Mouse (Mus musculus): ENCODE results near the gene Vmn1r191. TPM values are rescaled to one million over a fixed set of nuclear protein-coding genes. Genes with fewer than 3 reads are reported as not detected.
"Not testable (repeated sequence)": the region's sequence is repeated elsewhere in the genome, so short reads cannot be mapped to it uniquely, and the experiment has no call there.

Gene Vmn1r191
- polyA plus RNA-seq (2012; rRNA removed) (not detected in 2 replicates), polyA plus RNA-seq (2014; fragmentation: Nextera tagmentation; extraction: Ambion mirVana) (not detected in 2 replicates)

- no peak within 1 kb of the TSS for H3K4me3 ChIP-seq (replicated peaks; ENCODE audit: low read length)
- H3K4me2 ChIP-seq (replicated peaks; ENCODE audit: low read depth, low read length, severe bottlenecking) = no peak within 1 kb of the TSS
- no peaks in the 10 kb centered on the region for H3K4me1 ChIP-seq (ENCODE audit: control insufficient read depth, insufficient read depth, low read length)
- H3K27ac ChIP-seq (replicated peaks; ENCODE audit: low read depth, low read length) = no peak within 1 kb of the TSS
- no peak for ATAC-seq (ENCODE audit: low FRiP score, low read depth)
- H3K36me3 ChIP-seq (ENCODE audit: control insufficient read depth, insufficient read depth, low read length) = no peaks in the 10 kb centered on the region
- no peak for TF ChIP-seq POLR2A (IDR thresholded peaks at IDR 0.05; ENCODE audit: borderline replicate concordance, extremely low read depth, insufficient read depth, insufficient read length)
- WGBS = 85% methylated on average over 1 of the region's 1 CpGs
- H3K9me3 ChIP-seq (ENCODE audit: control insufficient read depth, low read length) = no peaks in the 10 kb centered on the region
- H3K27me3 ChIP-seq (ENCODE audit: control insufficient read depth, insufficient read depth, low read length) = no peaks in the 10 kb centered on the region
- DNase-seq (ENCODE audit: low spot score) = no peak
- no peak within 1 kb of the TSS for H3K9ac ChIP-seq (ENCODE audit: low read depth, low read length, severe bottlenecking)
These were observed at the start of gene Vmn1r191 for GRCm38 (mm10) chr13:22183869-22184268. Gene Vmn1r191, minus strand, starts transcription at chr13:22183969.

- H3K27ac ChIP-seq (replicated peaks; ENCODE audit: low read depth, low read length); H3K4me3 ChIP-seq (replicated peaks; ENCODE audit: low read length); H3K9ac ChIP-seq (ENCODE audit: low read depth, low read length, severe bottlenecking); H3K9me3 ChIP-seq (ENCODE audit: control insufficient read depth, low read length); DNase-seq (ENCODE audit: low spot score); H3K4me2 ChIP-seq (replicated peaks; ENCODE audit: low read depth, low read length, severe bottlenecking); ATAC-seq (ENCODE audit: low FRiP score, low read depth); H3K4me1 ChIP-seq (ENCODE audit: control insufficient read depth, insufficient read depth, low read length); H3K36me3 ChIP-seq (ENCODE audit: control insufficient read depth, insufficient read depth, low read length); H3K27me3 ChIP-seq (ENCODE audit: control insufficient read depth, insufficient read depth, low read length): not testable (repeated sequence)
- WGBS = 59% methylated on average over 1 of the region's 1 CpGs
These were observed 39.3 kb upstream of the Vmn1r191 start, which contains the start of gene Vmn1r193 for GRCm38 (mm10) chr13:22223060-22223459. Gene Vmn1r193, minus strand, starts transcription at chr13:22223160.

GRCm38 (mm10) chr13:22192756-22193155 lies 9.0 kb upstream of the Vmn1r191 start:
- H3K4me1 ChIP-seq (ENCODE audit: control insufficient read depth, insufficient read depth, low read length); DNase-seq (ENCODE audit: low spot score); H3K27me3 ChIP-seq (ENCODE audit: control insufficient read depth, insufficient read depth, low read length); H3K9me3 ChIP-seq (ENCODE audit: control insufficient read depth, low read length); H3K4me2 ChIP-seq (replicated peaks; ENCODE audit: low read depth, low read length, severe bottlenecking); H3K9ac ChIP-seq (ENCODE audit: low read depth, low read length, severe bottlenecking); H3K27ac ChIP-seq (replicated peaks; ENCODE audit: low read depth, low read length); H3K36me3 ChIP-seq (ENCODE audit: control insufficient read depth, insufficient read depth, low read length); ATAC-seq (ENCODE audit: low FRiP score, low read depth); H3K4me3 ChIP-seq (replicated peaks; ENCODE audit: low read length): not testable (repeated sequence)
- WGBS = 80% methylated on average over 3 of the region's 3 CpGs

- ATAC-seq (ENCODE audit: low FRiP score, low read depth) (no peak), DNase-seq (ENCODE audit: low spot score) (no peak)
- Histone ChIP-seq H3K4me1 (ENCODE audit: control insufficient read depth, insufficient read depth, low read length) (no peaks in the 10 kb centered on the region), H3K9ac (ENCODE audit: low read depth, low read length, severe bottlenecking) (no peak within 1 kb of the TSS), H3K27ac (replicated peaks; ENCODE audit: low read depth, low read length) (no peak within 1 kb of the TSS), H3K4me2 (replicated peaks; ENCODE audit: low read depth, low read length, severe bottlenecking) (no peak within 1 kb of the TSS), H3K36me3 (ENCODE audit: control insufficient read depth, insufficient read depth, low read length) (no peaks in the 10 kb centered on the region), H3K4me3 (replicated peaks; ENCODE audit: low read length) (no peak within 1 kb of the TSS), H3K9me3 (ENCODE audit: control insufficient read depth, low read length) (no peaks in the 10 kb centered on the region), H3K27me3 (ENCODE audit: control insufficient read depth, insufficient read depth, low read length) (no peaks in the 10 kb centered on the region)
- TF ChIP-seq POLR2A (IDR thresholded peaks at IDR 0.05; ENCODE audit: borderline replicate concordance, extremely low read depth, insufficient read depth, insufficient read length) = no peak
These were observed 7.3 kb upstream of the Vmn1r191 start, which contains the start of gene Vmn1r192 for GRCm38 (mm10) chr13:22191041-22191440. Gene Vmn1r192, minus strand, starts transcription at chr13:22191141.

GRCm38 (mm10) chr13:22190385-22190784 lies 6.6 kb upstream of the Vmn1r191 start:
- WGBS = 69% methylated on average over 2 of the region's 2 CpGs
- no peak for DNase-seq (ENCODE audit: low spot score)

GRCm38 (mm10) chr13:22189313-22189712 lies 5.5 kb upstream of the Vmn1r191 start:
- Histone ChIP-seq H3K36me3 (ENCODE audit: control insufficient read depth, insufficient read depth, low read length) (no peaks in the 10 kb centered on the region), H3K4me1 (ENCODE audit: control insufficient read depth, insufficient read depth, low read length) (no peaks in the 10 kb centered on the region), H3K9ac (ENCODE audit: low read depth, low read length, severe bottlenecking) (no peak overlapping the region), H3K27me3 (ENCODE audit: control insufficient read depth, insufficient read depth, low read length) (no peaks in the 10 kb centered on the region), H3K4me2 (replicated peaks; ENCODE audit: low read depth, low read length, severe bottlenecking) (no peak overlapping the region), H3K4me3 (replicated peaks; ENCODE audit: low read length) (no peak overlapping the region), H3K9me3 (ENCODE audit: control insufficient read depth, low read length) (no peaks in the 10 kb centered on the region), H3K27ac (replicated peaks; ENCODE audit: low read depth, low read length) (no peak overlapping the region)
- no peak for TF ChIP-seq POLR2A (IDR thresholded peaks at IDR 0.05; ENCODE audit: borderline replicate concordance, extremely low read depth, insufficient read depth, insufficient read length)
- 90% methylated on average over 2 of the region's 2 CpGs for WGBS
- DNase-seq (ENCODE audit: low spot score) (no peak), ATAC-seq (ENCODE audit: low FRiP score, low read depth) (no peak)

More at GRCm38 (mm10) chr13:22190385-22190784, 6.6 kb upstream of the Vmn1r191 start:
- ATAC-seq (ENCODE audit: low FRiP score, low read depth) = no peak
- H3K4me2 ChIP-seq (replicated peaks; ENCODE audit: low read depth, low read length, severe bottlenecking) = no peak overlapping the region
- H3K27me3 ChIP-seq (ENCODE audit: control insufficient read depth, insufficient read depth, low read length) = no peaks in the 10 kb centered on the region
- TF ChIP-seq POLR2A (IDR thresholded peaks at IDR 0.05; ENCODE audit: borderline replicate concordance, extremely low read depth, insufficient read depth, insufficient read length) = no peak
- no peak overlapping the region for H3K27ac ChIP-seq (replicated peaks; ENCODE audit: low read depth, low read length)
- no peak overlapping the region for H3K4me3 ChIP-seq (replicated peaks; ENCODE audit: low read length)
- H3K9me3 ChIP-seq (ENCODE audit: control insufficient read depth, low read length) = no peaks in the 10 kb centered on the region
- no peak overlapping the region for H3K9ac ChIP-seq (ENCODE audit: low read depth, low read length, severe bottlenecking)
- no peaks in the 10 kb centered on the region for H3K36me3 ChIP-seq (ENCODE audit: control insufficient read depth, insufficient read depth, low read length)
- H3K4me1 ChIP-seq (ENCODE audit: control insufficient read depth, insufficient read depth, low read length) = no peaks in the 10 kb centered on the region
